In the genomic region with DNA sequence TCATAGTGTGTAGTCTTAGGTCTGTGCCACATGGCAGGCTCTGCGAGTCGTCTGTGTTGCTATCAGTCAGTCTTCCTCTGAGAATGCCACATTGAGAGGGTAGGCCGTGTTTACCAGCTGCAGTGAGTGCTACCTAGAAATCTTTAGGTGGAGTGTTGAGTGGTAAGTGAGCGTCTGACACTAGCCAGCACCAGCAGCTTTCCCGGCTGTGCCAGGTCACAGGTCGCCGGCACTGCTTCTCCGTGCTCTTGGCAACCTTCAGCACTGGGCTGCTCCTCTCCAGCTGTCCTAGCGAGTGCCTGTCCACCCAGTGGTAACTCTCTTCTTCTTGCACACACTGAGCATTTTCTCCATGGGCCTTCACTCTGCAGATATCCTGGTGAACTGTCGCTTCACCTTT, we compare ENCODE assay signal across 8 mouse cellular contexts.
DNase-seq lines count a peak whose midpoint lies in the region; ATAC-seq and TF ChIP-seq lines count a peak whose summit lies in the region.
"Had no signal": no experiment of that assay in that cellular context is flagged by ENCODE, and none has a peak within 500 bp of the region (broad histone marks: within the 10 kb centered on the region; RNA-seq: fewer than 3 reads in every experiment).

No protein-coding gene starts in this region.

- 54% methylated on average over 10 of the region's 10 CpGs for WGBS in kidney, embryonic 15.5 days
- WGBS in heart, embryonic 13.5 days, result 28% methylated on average over 10 of the region's 10 CpGs
- WGBS in intestine, postnatal 0 days, result 69% methylated on average over 10 of the region's 10 CpGs

- no peak for TF ChIP-seq CTCF in intestine, postnatal 0 days (IDR thresholded peaks at IDR 0.05; ENCODE audit: low read depth)

- no peaks in the 10 kb centered on the region for H3K27me3 ChIP-seq in kidney, embryonic 15.5 days
- H3K27me3 ChIP-seq in heart, embryonic 13.5 days (replicated peaks), result no peaks in the 10 kb centered on the region
- no peaks in the 10 kb centered on the region for H3K27me3 ChIP-seq in intestine, postnatal 0 days (replicated peaks; ENCODE audit: control insufficient read depth, insufficient read depth, low read length)
- H3K27me3 ChIP-seq: embryonic facial prominence, embryonic 12.5 days had no signal

- 0 out of 2 replicates have a peak, but pooled peaks have one; percentile 15 for ATAC-seq in kidney, embryonic 15.5 days (replicated peaks; ENCODE audit: low FRiP score)
- no peak for ATAC-seq in heart, embryonic 13.5 days (ENCODE audit: extremely low read depth, insufficient number of reproducible peaks, low FRiP score, low TSS enrichment)
- no peak for ATAC-seq in intestine, postnatal 0 days

- H3K4me2 ChIP-seq in kidney, embryonic 15.5 days, result no peak overlapping the region
- H3K4me2 ChIP-seq in heart, embryonic 13.5 days, result peak overlapping the region; percentile 27; the same call in 1 of the 2 replicates
- no peak overlapping the region for H3K4me2 ChIP-seq in intestine, postnatal 0 days (replicated peaks; ENCODE audit: low read depth)
- H3K4me2 ChIP-seq: embryonic facial prominence, embryonic 12.5 days had no signal

- DNase-seq in kidney, adult 11 months, result no peak
- peak; percentile 13 for DNase-seq in thymus, postnatal 4 days
- no peak for DNase-seq in thymus, postnatal 25 days
- DNase-seq in skeletal muscle tissue, adult 2 months (ENCODE audit: low read depth, low spot score), result peak; percentile 79

- peaks cover 77% of the 10 kb centered on the region for H3K4me1 ChIP-seq in kidney, embryonic 15.5 days
- H3K4me1 ChIP-seq in heart, embryonic 13.5 days, result peaks cover 99% of the 10 kb centered on the region
- H3K4me1 ChIP-seq in intestine, postnatal 0 days (replicated peaks; ENCODE audit: control insufficient read depth, insufficient read depth, low read length), result no peaks in the 10 kb centered on the region

- H3K9ac ChIP-seq in kidney, embryonic 15.5 days, result no peak overlapping the region
- H3K9ac ChIP-seq in heart, embryonic 13.5 days, result peak overlapping the region; percentile 65
- no peak overlapping the region for H3K9ac ChIP-seq in intestine, postnatal 0 days (ENCODE audit: low read depth, low read length)
- H3K9ac ChIP-seq: embryonic facial prominence, embryonic 12.5 days had no signal

- no peaks in the 10 kb centered on the region for H3K9me3 ChIP-seq in kidney, embryonic 15.5 days (replicated peaks)
- H3K9me3 ChIP-seq in heart, embryonic 13.5 days, result no peaks in the 10 kb centered on the region
- H3K9me3 ChIP-seq in intestine, postnatal 0 days (ENCODE audit: control insufficient read depth), result no peaks in the 10 kb centered on the region
- H3K9me3 ChIP-seq: embryonic facial prominence, embryonic 12.5 days had no signal

- peaks cover 14% of the 10 kb centered on the region; the same call in 1 of the 2 replicates for H3K36me3 ChIP-seq in kidney, embryonic 15.5 days
- peaks cover 11% of the 10 kb centered on the region; the same call in 1 of the 2 replicates for H3K36me3 ChIP-seq in heart, embryonic 13.5 days
- H3K36me3 ChIP-seq in intestine, postnatal 0 days (ENCODE audit: control insufficient read depth, insufficient read depth), result peaks cover 17% of the 10 kb centered on the region; the same call in 1 of the 2 replicates
- H3K36me3 ChIP-seq: embryonic facial prominence, embryonic 12.5 days had no signal

- no peak overlapping the region for H3K4me3 ChIP-seq in kidney, embryonic 15.5 days (replicated peaks)
- H3K4me3 ChIP-seq in heart, embryonic 13.5 days, result no peak overlapping the region
- no peak overlapping the region for H3K4me3 ChIP-seq in intestine, postnatal 0 days (ENCODE audit: low read depth, low read length)
- H3K4me3 ChIP-seq: embryonic facial prominence, embryonic 12.5 days had no signal

- no peak overlapping the region for H3K27ac ChIP-seq in kidney, embryonic 15.5 days
- H3K27ac ChIP-seq in heart, embryonic 13.5 days (replicated peaks), result peak overlapping the region; percentile 95
- H3K27ac ChIP-seq in intestine, postnatal 0 days (ENCODE audit: low read depth, low read length), result no peak overlapping the region
- H3K27ac ChIP-seq: embryonic facial prominence, embryonic 12.5 days had no signal

Comparison
In these comparisons a context has a peak if more than half of its experiments do, and no peak if none do; other contexts are left out.
1. DNase-seq: peak in thymus, postnatal 4 days (single experiment) and skeletal muscle tissue, adult 2 months (single experiment); none in kidney, adult 11 months (single experiment) and thymus, postnatal 25 days (single experiment).